Mouse (Mus musculus) testis, adult 2 months (tissue): ENCODE measurements around the gene Fank1. TPM values are rescaled to one million over a fixed set of nuclear protein-coding genes. Genes with fewer than 3 reads are reported as not detected.

Experiments used
- H3K27ac ChIP-seq: fragments of 200-500 bp; 2 replicates; pipeline ENCODE4 v1.5.1; 2012; ENCODE audit warnings: low read depth, low read length; ENCODE audit not compliant: control insufficient read depth, insufficient read depth
- H3K27me3 ChIP-seq: fragments of 200-500 bp; 2 replicates; pipeline ENCODE4 v1.6.1; 2012; ENCODE audit warnings: mild to moderate bottlenecking, low read length, moderate library complexity; ENCODE audit not compliant: control insufficient read depth, insufficient read depth
- H3K36me3 ChIP-seq: fragments of 200-500 bp; 2 replicates; pipeline ENCODE4 v1.6.1; 2012; ENCODE audit warnings: mild to moderate bottlenecking, low read length; ENCODE audit not compliant: control insufficient read depth, insufficient read depth
- H3K4me1 ChIP-seq: fragments of 200-500 bp; 2 replicates; pipeline ENCODE4 v1.6.1; 2012; ENCODE audit warnings: low read length; ENCODE audit not compliant: control insufficient read depth, insufficient read depth
- H3K4me3 ChIP-seq: fragments of 200-500 bp; 2 replicates; pipeline ENCODE4 v1.5.1; 2012; ENCODE audit warnings: low read depth, mild to moderate bottlenecking, low read length, moderate library complexity, mixed read lengths; ENCODE audit not compliant: control insufficient read depth
- CTCF ChIP-seq: fragments of 200-500 bp; IDR thresholded peaks from 2 replicates; pipeline ENCODE4 v1.5.1; 2012; ENCODE audit warnings: low read depth, mild to moderate bottlenecking, inconsistent platforms, low read length, moderate library complexity; ENCODE audit not compliant: control insufficient read depth, insufficient read depth, insufficient replicate concordance
- POLR2A ChIP-seq: fragments of 200-500 bp; IDR thresholded peaks from 2 replicates; pipeline ENCODE4 v1.6.1; 2012; ENCODE audit warnings: low read depth, mild to moderate bottlenecking, inconsistent platforms, low read length, moderate library complexity; ENCODE audit not compliant: control insufficient read depth
- polyA plus RNA-seq: library from polyadenylated mRNA; depleted of rRNA; stranded (reverse); fragments of >200 nt; gene quantifications from 2 replicates; pipeline ENCODE4 v1.2.3, GENCODE M21; 2012

The Fank1 gene
- polyA plus RNA-seq, 1 experiment = 217 TPM

DNA sequence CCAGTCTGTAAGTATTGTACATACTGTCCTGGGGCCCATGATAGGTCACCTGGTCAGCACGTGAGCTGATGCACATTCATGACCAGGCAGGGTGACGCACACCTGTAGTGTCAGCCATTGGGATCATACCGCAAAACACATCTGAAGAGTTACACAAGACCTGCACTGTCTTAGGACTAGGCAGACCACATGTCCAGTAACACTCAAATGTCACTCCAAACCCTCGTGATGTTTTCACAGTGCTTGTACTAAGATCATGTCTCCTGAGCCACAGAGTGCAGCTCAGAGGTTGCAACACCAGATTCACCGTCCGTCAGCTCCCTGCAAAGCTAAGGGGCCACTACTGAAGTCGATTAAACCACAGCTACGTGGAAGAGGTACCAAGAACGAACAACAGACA lies 114.6 kb downstream of the Fank1 start:
- H3K4me1 ChIP-seq = no peaks in the 10 kb centered on the region
- no peak overlapping the region for H3K27ac ChIP-seq
- no peaks in the 10 kb centered on the region for H3K36me3 ChIP-seq
- no peak overlapping the region for H3K4me3 ChIP-seq
- no peaks in the 10 kb centered on the region for H3K27me3 ChIP-seq
- no peak for TF ChIP-seq CTCF
- TF ChIP-seq POLR2A = no peak

DNA sequence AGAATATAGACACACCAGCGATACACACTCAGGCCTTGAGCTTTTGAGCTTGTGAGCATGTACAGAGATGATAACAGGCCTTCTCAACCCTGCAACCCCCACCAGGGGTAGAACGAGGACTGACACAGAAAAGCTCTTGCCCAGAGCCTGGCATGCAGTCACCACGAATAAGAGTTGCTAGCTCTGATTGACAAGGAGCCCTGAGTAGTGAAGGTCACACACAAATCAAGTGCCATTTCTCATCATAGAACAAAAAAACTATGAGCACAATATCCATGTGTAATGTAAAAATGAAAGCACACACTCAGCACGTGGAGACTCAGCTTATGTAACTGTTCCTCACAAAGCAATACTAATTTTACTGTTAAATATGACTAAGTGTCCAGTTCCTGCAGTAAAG lies 115.1 kb downstream of the Fank1 start:
- H3K27ac ChIP-seq = no peak overlapping the region
- no peaks in the 10 kb centered on the region for H3K4me1 ChIP-seq
- TF ChIP-seq CTCF = no peak
- TF ChIP-seq POLR2A = no peak
- no peaks in the 10 kb centered on the region for H3K27me3 ChIP-seq
- no peaks in the 10 kb centered on the region for H3K36me3 ChIP-seq
- no peak overlapping the region for H3K4me3 ChIP-seq

DNA sequence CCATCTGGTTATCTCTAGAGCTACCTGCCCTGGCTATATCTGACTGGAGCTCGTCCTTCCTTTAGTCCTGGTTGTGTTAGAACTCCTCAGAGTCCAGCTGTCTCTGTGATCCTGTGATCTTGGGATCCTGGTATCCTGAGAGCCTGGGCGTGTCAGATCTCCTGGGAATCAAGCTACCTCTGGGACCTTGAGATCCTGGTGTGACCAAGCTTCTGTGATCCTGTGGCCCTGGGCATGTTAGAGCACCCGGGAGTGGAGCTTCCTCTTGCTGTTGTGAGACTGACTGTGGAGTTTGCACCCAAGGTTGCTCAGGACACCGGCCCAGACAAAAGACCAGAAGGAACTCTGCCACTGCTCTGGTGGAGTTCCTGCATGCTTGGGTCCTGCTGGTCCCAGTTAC lies 122.7 kb downstream of the Fank1 start:
- Histone ChIP-seq H3K36me3 (no peaks in the 10 kb centered on the region), H3K27me3 (no peaks in the 10 kb centered on the region), H3K4me1 (no peaks in the 10 kb centered on the region), H3K27ac (no peak overlapping the region), H3K4me3 (no peak overlapping the region)
- no peak for TF ChIP-seq POLR2A
- TF ChIP-seq CTCF = no peak

DNA sequence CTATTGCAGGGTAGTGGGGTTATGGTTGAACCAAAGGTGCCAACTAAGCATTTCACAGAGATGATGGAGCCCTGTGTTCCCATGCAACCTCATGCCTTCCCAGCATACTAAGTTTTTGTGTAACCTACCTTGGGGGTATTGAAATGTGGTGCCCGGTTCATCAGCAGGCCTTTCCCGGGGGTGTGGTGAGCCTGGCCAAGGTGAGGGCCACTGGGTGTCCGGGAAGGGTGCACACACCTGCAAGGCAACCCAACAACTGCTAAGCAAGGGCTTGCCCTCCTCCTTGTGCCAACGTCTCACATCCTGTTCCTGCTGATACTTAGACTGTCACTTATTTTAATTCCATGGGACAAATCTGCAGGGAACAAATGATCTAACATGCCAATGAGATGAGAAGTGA lies 132.3 kb downstream of the Fank1 start:
- Histone ChIP-seq H3K36me3 (no peaks in the 10 kb centered on the region), H3K27ac (no peak overlapping the region), H3K4me1 (no peaks in the 10 kb centered on the region), H3K27me3 (no peaks in the 10 kb centered on the region), H3K4me3 (no peak overlapping the region)
- TF ChIP-seq CTCF = no peak
- TF ChIP-seq POLR2A = no peak

DNA sequence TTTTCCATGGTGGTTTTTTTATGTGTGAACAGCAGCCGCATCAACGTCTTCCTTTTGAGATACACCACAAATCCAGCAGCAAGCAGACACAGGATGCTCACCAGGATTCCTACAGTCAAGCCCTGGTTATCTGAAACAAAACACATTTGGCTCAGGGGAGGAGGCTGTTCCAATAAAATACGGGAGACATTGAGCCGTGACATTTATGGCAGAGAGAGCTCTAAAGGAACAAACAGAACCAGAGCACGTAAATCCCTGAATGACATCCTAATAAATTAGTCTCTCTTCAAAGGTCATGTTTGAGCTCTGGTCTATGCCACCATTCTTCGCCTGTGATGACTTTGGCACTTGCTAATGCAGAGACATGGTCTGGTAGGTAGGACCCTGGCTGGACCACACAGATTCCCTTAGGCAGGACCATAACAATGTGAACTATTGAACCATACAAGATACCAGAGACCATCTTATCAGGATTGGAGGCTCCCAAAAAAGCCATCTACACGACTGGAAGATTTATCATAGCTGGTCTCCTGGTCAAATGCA lies 133.2 kb downstream of the Fank1 start:
- no peak overlapping the region for H3K27ac ChIP-seq
- H3K4me3 ChIP-seq = no peak overlapping the region
- no peaks in the 10 kb centered on the region for H3K36me3 ChIP-seq
- TF ChIP-seq POLR2A (no peak), CTCF (no peak)
- no peaks in the 10 kb centered on the region for H3K4me1 ChIP-seq
- H3K27me3 ChIP-seq = no peaks in the 10 kb centered on the region

DNA sequence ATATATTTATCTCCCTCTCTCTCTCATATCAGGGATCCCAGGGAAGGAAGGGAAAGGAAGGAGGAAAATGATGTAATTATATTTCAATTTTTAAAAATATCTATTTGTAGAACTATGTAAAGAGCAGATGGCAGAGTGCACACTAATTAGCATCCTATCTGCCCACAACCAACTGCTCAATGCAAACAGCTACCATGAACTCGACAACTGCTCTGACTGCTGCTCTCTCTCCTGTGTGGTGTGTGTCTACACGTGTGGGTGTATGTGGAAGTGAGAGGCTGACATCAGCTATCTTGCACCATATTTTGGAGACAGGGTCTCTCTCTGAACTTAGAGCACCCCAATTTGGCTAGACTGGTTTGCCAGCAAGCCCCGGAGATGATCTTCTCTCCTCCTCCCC lies 135.2 kb downstream of the Fank1 start:
- Histone ChIP-seq H3K27ac (no peak overlapping the region), H3K36me3 (no peaks in the 10 kb centered on the region), H3K27me3 (no peaks in the 10 kb centered on the region), H3K4me1 (no peaks in the 10 kb centered on the region), H3K4me3 (no peak overlapping the region)
- TF ChIP-seq POLR2A = no peak
- TF ChIP-seq CTCF = no peak

DNA sequence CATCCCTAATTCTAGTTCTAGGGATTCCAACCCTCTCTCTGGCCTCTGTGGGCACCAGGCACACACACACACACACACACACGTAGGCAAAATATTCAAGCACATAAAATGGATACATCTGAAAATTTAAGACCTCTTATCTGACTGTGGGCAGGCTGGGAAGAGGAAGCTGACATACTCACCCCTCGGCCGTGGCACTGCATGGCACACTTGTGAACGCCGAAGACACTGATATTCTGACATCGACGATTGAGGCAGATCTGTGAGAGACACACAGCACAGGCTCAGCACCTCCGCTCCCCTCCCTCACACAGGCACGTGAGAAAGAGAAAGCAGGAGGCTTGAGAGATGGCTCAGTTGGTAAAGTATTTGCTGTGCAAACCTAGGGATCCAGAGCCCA lies 139.6 kb downstream of the Fank1 start:
- H3K27ac ChIP-seq = no peak overlapping the region
- no peaks in the 10 kb centered on the region for H3K36me3 ChIP-seq
- TF ChIP-seq POLR2A (no peak), CTCF (no peak)
- no peak overlapping the region for H3K4me3 ChIP-seq
- 0 out of 2 replicates have a peak, but pooled peaks cover 3% of the 10 kb centered on the region for H3K4me1 ChIP-seq
- H3K27me3 ChIP-seq = no peaks in the 10 kb centered on the region

DNA sequence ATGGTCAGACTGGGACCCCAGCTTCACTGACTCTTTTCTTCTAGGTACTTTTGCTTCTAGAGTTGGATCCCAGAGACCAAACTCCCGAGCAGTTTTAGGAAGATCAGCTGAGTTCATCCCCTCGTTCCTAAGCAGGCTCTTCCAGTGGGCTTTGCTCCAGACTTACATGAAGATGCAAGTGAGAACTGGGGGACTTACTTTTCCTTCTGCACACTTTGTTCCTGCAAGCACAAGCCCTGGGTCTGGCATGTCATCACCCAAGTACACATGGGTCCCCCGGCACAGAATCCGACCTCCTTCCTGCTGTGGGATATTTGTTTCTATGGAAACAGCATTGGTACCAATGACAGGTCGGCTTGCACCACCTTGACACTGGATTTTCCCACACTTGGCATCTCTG lies 142.6 kb downstream of the Fank1 start:
- Histone ChIP-seq H3K36me3 (no peaks in the 10 kb centered on the region), H3K4me1 (0 out of 2 replicates have a peak, but pooled peaks cover 3% of the 10 kb centered on the region), H3K27ac (no peak overlapping the region), H3K4me3 (no peak overlapping the region), H3K27me3 (no peaks in the 10 kb centered on the region)
- no peak for TF ChIP-seq POLR2A
- TF ChIP-seq CTCF = no peak
